Mouse (Mus musculus) limb, embryonic 10.5 days (tissue): Measurements from ENCODE around the gene Igsf6. TPM values are rescaled to one million over a fixed set of nuclear protein-coding genes. Genes with fewer than 3 reads are reported as not detected.

Experiments used
- DNase-seq: peaks from one replicate; pipeline ENCODE4 v3.0.0-alpha.2; 2017; ENCODE audit warnings: low spot score
- H3K27ac ChIP-seq: fragments of 300-500 bp; sonication (generic); 2 replicates; pipeline ENCODE4 v1.5.1; 2016; ENCODE audit warnings: mild to moderate bottlenecking
- H3K27me3 ChIP-seq: fragments of 300-500 bp; sonication (generic); 2 replicates; pipeline ENCODE4 v1.6.1; 2016; ENCODE audit warnings: low read depth, mild to moderate bottlenecking; ENCODE audit not compliant: poor library complexity, severe bottlenecking
- H3K36me3 ChIP-seq: fragments of 300-500 bp; sonication (generic); 2 replicates; pipeline ENCODE4 v1.6.1; 2016; ENCODE audit warnings: mild to moderate bottlenecking, moderate library complexity
- H3K4me1 ChIP-seq: fragments of 300-500 bp; sonication (generic); 2 replicates; pipeline ENCODE4 v1.6.1; 2016
- H3K4me3 ChIP-seq: fragments of 300-500 bp; sonication (generic); 2 replicates; pipeline ENCODE4 v1.5.1; 2016; ENCODE audit warnings: mild to moderate bottlenecking, moderate library complexity
- H3K9me3 ChIP-seq: fragments of 300-500 bp; sonication (generic); replicated peaks from 2 replicates; pipeline ENCODE4 v1.6.1; 2016; ENCODE audit warnings: mild to moderate bottlenecking
- WGBS: fragments of 180-500 bp; shearing (Covaris S2); methylation state at CpG from one replicate; pipeline ENCODE4 v1.1.7; 2016; 5-methylcytosine and 5-hydroxymethylcytosine counted together
- polyA plus RNA-seq: library from polyadenylated mRNA; unstranded; fragments of >200 nt; fragmentation: Nextera tagmentation; extraction: Ambion mirVana; gene quantifications from 2 replicates; pipeline ENCODE4 v1.2.1, GENCODE M21; 2016

The Igsf6 gene
- polyA plus RNA-seq, 1 experiment from 2014 or later, result 1.1 TPM

GRCm38 (mm10) chr7:121018778-121019177 lies 55.6 kb downstream of the Igsf6 start:
- WGBS, result 85% methylated on average over 3 of the region's 3 CpGs
- Histone ChIP-seq H3K27ac (no peak overlapping the region), H3K27me3 (no peaks in the 10 kb centered on the region), H3K36me3 (no peaks in the 10 kb centered on the region), H3K4me3 (no peak overlapping the region), H3K4me1 (no peaks in the 10 kb centered on the region), H3K9me3 (no peaks in the 10 kb centered on the region)
- no peak for DNase-seq

GRCm38 (mm10) chr7:121014486-121014885 lies 59.9 kb downstream of the Igsf6 start:
- no peaks in the 10 kb centered on the region for H3K9me3 ChIP-seq
- no peaks in the 10 kb centered on the region for H3K36me3 ChIP-seq

More at GRCm38 (mm10) chr7:121014486-121014885, 59.9 kb downstream of the Igsf6 start:
- WGBS, result 91% methylated on average over 10 of the region's 10 CpGs
- Histone ChIP-seq H3K27me3 (no peaks in the 10 kb centered on the region), H3K4me3 (no peak overlapping the region), H3K27ac (no peak overlapping the region), H3K4me1 (peaks cover 21% of the 10 kb centered on the region)
- no peak for DNase-seq

Other genes with a start within 250 kb of the Igsf6 start
- gene Eef2k, start 231.7 kb downstream of the Igsf6 start, polyA plus RNA-seq, result 21.3 and 23.5 TPM in 2 replicates
- 46.1 and 50.7 TPM in 2 replicates for gene Polr3e, start 156.8 kb downstream of the Igsf6 start, polyA plus RNA-seq
- gene Cdr2, start 92.3 kb downstream of the Igsf6 start, polyA plus RNA-seq, result 11.5 and 12.8 TPM in 2 replicates
- gene Mfsd13b, start 92.1 kb downstream of the Igsf6 start, polyA plus RNA-seq, result 0.13 and 0.20 TPM in 2 replicates
- 205 and 223 TPM in 2 replicates for gene Mettl9, start 40.1 kb downstream of the Igsf6 start, polyA plus RNA-seq
- not detected in 2 replicates for gene Otoa, start 7.1 kb upstream of the Igsf6 start, polyA plus RNA-seq